Comparison of ENCODE assay signal across 8 mouse cellular contexts in the genomic region with DNA sequence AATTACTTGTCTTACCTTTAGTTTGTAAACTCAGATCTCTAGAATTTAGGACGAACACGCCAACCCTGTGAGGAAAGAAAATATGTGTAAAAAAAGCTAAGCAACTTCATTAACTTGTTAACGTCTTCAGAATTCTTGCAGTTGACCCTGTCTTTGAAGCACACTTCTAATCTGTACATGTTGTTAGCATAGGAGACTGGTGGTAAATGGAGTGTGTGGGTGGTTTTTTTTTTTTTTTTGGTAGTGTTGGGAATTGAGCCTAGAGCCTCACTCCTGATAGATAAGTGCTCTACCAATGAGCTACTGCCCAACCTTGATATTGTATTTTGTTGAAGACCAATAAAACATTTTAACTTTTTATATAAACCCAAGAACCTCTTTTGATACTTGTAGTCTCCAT. TPM values are rescaled to one million over a fixed set of nuclear protein-coding genes. Genes with fewer than 3 reads are reported as not detected.
A peak's percentile ranks its signal among the peaks of the same experiment; 100 is the strongest.
DNase-seq lines count a peak whose midpoint lies in the region; ATAC-seq lines count a peak whose summit lies in the region.

No protein-coding gene starts in this region.

- no peak overlapping the region; the same call in 1 of the 2 replicates for H3K9ac ChIP-seq in heart, embryonic 16.5 days (ENCODE audit: low read length)
- H3K9ac ChIP-seq in hindbrain, embryonic 13.5 days, result peak overlapping the region; percentile 91; the same call in 1 of the 2 replicates
- no peak overlapping the region for H3K9ac ChIP-seq in midbrain, embryonic 12.5 days (replicated peaks)

- H3K4me3 ChIP-seq in heart, embryonic 16.5 days (ENCODE audit: low read length), result peak overlapping the region; percentile 80
- peak overlapping the region; percentile 88 for H3K4me3 ChIP-seq in hindbrain, embryonic 13.5 days
- peak overlapping the region; percentile 95 for H3K4me3 ChIP-seq in midbrain, embryonic 12.5 days

- ATAC-seq in heart, embryonic 16.5 days (replicated peaks; ENCODE audit: extremely low read depth, insufficient read depth, low FRiP score), result no peak
- ATAC-seq in hindbrain, embryonic 13.5 days (ENCODE audit: low FRiP score), result no peak
- no peak for ATAC-seq in midbrain, embryonic 12.5 days (ENCODE audit: low FRiP score, low read depth)

- H3K36me3 ChIP-seq in heart, embryonic 16.5 days (ENCODE audit: control insufficient read depth, insufficient read depth), result no peaks in the 10 kb centered on the region
- H3K36me3 ChIP-seq in hindbrain, embryonic 13.5 days, result no peaks in the 10 kb centered on the region; the same call in 1 of the 2 replicates
- H3K36me3 ChIP-seq in midbrain, embryonic 12.5 days, result no peaks in the 10 kb centered on the region

- H3K27ac ChIP-seq in heart, embryonic 16.5 days (ENCODE audit: low read length), result peak overlapping the region; percentile 11; the same call in 1 of the 2 replicates
- H3K27ac ChIP-seq in hindbrain, embryonic 13.5 days, result no peak overlapping the region
- no peak overlapping the region for H3K27ac ChIP-seq in midbrain, embryonic 12.5 days (replicated peaks)

- intact Hi-C loops in heart, postnatal 10 days (cut with DNase I), result loop anchor here (5.0 to 10.0 kb wide), 8 partner anchors 109 to 1421 kb away; no protein-coding TSS in a partner anchor

- peak overlapping the region; percentile 66 for H3K4me2 ChIP-seq in heart, embryonic 16.5 days (ENCODE audit: low read depth, low read length)
- H3K4me2 ChIP-seq in hindbrain, embryonic 13.5 days, result peak overlapping the region; percentile 67
- H3K4me2 ChIP-seq in midbrain, embryonic 12.5 days (replicated peaks), result peak overlapping the region; percentile 73

- 44% methylated on average over 3 of the region's 3 CpGs for WGBS in heart, embryonic 16.5 days
- WGBS in hindbrain, embryonic 13.5 days, result 52% methylated on average over 3 of the region's 3 CpGs
- WGBS in midbrain, embryonic 12.5 days, result 47% methylated on average over 3 of the region's 3 CpGs

- no peaks in the 10 kb centered on the region for H3K27me3 ChIP-seq in heart, embryonic 16.5 days (ENCODE audit: control insufficient read depth, insufficient read depth, low read length)
- no peaks in the 10 kb centered on the region for H3K27me3 ChIP-seq in hindbrain, embryonic 13.5 days
- H3K27me3 ChIP-seq in midbrain, embryonic 12.5 days, result no peaks in the 10 kb centered on the region

- H3K9me3 ChIP-seq in heart, embryonic 16.5 days (replicated peaks; ENCODE audit: control insufficient read depth, low read length), result no peaks in the 10 kb centered on the region
- no peaks in the 10 kb centered on the region for H3K9me3 ChIP-seq in hindbrain, embryonic 13.5 days
- H3K9me3 ChIP-seq in midbrain, embryonic 12.5 days, result no peaks in the 10 kb centered on the region

- H3K4me1 ChIP-seq in heart, embryonic 16.5 days (ENCODE audit: control insufficient read depth, insufficient read depth, low read length), result peaks cover 19% of the 10 kb centered on the region
- peaks cover 57% of the 10 kb centered on the region for H3K4me1 ChIP-seq in hindbrain, embryonic 13.5 days (replicated peaks)
- H3K4me1 ChIP-seq in midbrain, embryonic 12.5 days, result peaks cover 34% of the 10 kb centered on the region

- DNase-seq in heart, postnatal 10 days, result no peak
- DNase-seq in NIH3T3 (ENCODE audit: low read depth), result peak; percentile 8
- no peak for DNase-seq in spleen, postnatal 14 days (ENCODE audit: low spot score in 2 of 2)
- DNase-seq in natural killer cell, adult 2 months (ENCODE audit: low spot score in 2 of 2), result no peak
- DNase-seq in ovary, postnatal 10 days (ENCODE audit: low spot score), result no peak

RNA-seq across cellular contexts. Expression of a gene that starts 2.1 kb away (rescaled TPM):
- polyA plus RNA-seq in heart, embryonic 16.5 days (2015; fragmentation: Nextera tagmentation; extraction: Ambion mirVana), result 12.9 and 14.7 TPM in 2 replicates
- total RNA-seq in heart, postnatal 10 days (2021), result 10 to 100 TPM; 69.2 to 71.8 TPM
- 17.4 and 18.8 TPM in 2 replicates for polyA plus RNA-seq in hindbrain, embryonic 13.5 days (2015; fragmentation: Nextera tagmentation; extraction: Ambion mirVana)
- 35.2 and 36.8 TPM in 2 replicates for polyA plus RNA-seq in midbrain, embryonic 12.5 days (2016; fragmentation: Nextera tagmentation; extraction: Ambion mirVana)
